Mouse (Mus musculus) heart, postnatal 0 days (tissue): Measurements from ENCODE around the gene Arhgef10l. TPM values are rescaled to one million over a fixed set of nuclear protein-coding genes. Genes with fewer than 3 reads are reported as not detected.

Experiments used
- ATAC-seq: fragments of 200-750 bp; cut with Nextera tagmentation; 2 replicates; pipeline ENCODE4 v1.8.0; 2017; ENCODE audit warnings: low read depth, moderate number of reproducible peaks, moderate library complexity; ENCODE audit not compliant: insufficient read depth
- DNase-seq: peaks from one replicate; pipeline ENCODE4 v3.0.0-alpha.2; 2016; ENCODE audit warnings: low spot score
- H3K27ac ChIP-seq: fragments of 300-500 bp; sonication (generic); 2 replicates; pipeline ENCODE4 v1.5.1; 2014; ENCODE audit warnings: low read depth, mild to moderate bottlenecking
- H3K27me3 ChIP-seq: fragments of 300-500 bp; sonication (generic); 2 replicates; pipeline ENCODE4 v1.6.1; 2014; ENCODE audit warnings: low read length, mixed read lengths; ENCODE audit not compliant: control insufficient read depth, insufficient read depth
- H3K36me3 ChIP-seq: fragments of 300-500 bp; sonication (generic); replicated peaks from 2 replicates; pipeline ENCODE4 v1.6.1; 2014; ENCODE audit warnings: low read length, mixed read lengths; ENCODE audit not compliant: control insufficient read depth, insufficient read depth
- H3K4me1 ChIP-seq: fragments of 300-500 bp; sonication (generic); 2 replicates; pipeline ENCODE4 v1.6.1; 2014; ENCODE audit warnings: antibody characterized with exemption; ENCODE audit not compliant: control insufficient read depth, insufficient read depth
- H3K4me2 ChIP-seq: fragments of 300-500 bp; sonication (generic); 2 replicates; pipeline ENCODE4 v1.6.1; 2014; ENCODE audit warnings: low read depth, mild to moderate bottlenecking, low read length, moderate library complexity
- H3K4me3 ChIP-seq: fragments of 300-500 bp; sonication (generic); 2 replicates; pipeline ENCODE4 v1.5.1; 2014; ENCODE audit warnings: low read depth, low read length
- H3K9ac ChIP-seq: fragments of 300-500 bp; sonication (generic); replicated peaks from 2 replicates; pipeline ENCODE4 v1.6.1; 2014; ENCODE audit warnings: low read depth, low read length, mixed read lengths
- H3K9me3 ChIP-seq: fragments of 300-500 bp; sonication (generic); replicated peaks from 2 replicates; pipeline ENCODE4 v1.6.1; 2016; ENCODE audit warnings: low read length; ENCODE audit not compliant: control insufficient read depth
- CTCF ChIP-seq: IDR thresholded peaks from 2 replicates; pipeline ENCODE4 v1.5.1; 2016; ENCODE audit warnings: antibody characterized with exemption, control low read depth, low read depth
- EP300 ChIP-seq: IDR thresholded peaks from 2 replicates; pipeline ENCODE4 v1.6.1; 2016; ENCODE audit warnings: antibody characterized with exemption, low read depth
- WGBS: fragments of 180-500 bp; shearing (Covaris S2); extraction: QIAGEN DNeasy Blood & Tissue Kit; methylation state at CpG from one replicate; pipeline ENCODE4 v1.1.7; 2014; 5-methylcytosine and 5-hydroxymethylcytosine counted together
- polyA plus RNA-seq: library from polyadenylated mRNA; unstranded; fragments of >200 nt; fragmentation: Nextera tagmentation; extraction: Ambion mirVana; gene quantifications from 2 replicates; pipeline ENCODE4 v1.2.1, GENCODE M21; 2015
- total RNA-seq: library from RNA; depleted of rRNA; stranded (reverse); fragments of >200 nt; gene quantifications from 2 replicates; pipeline ENCODE4 v1.2.3, GENCODE M21; 2014; ENCODE audit warnings: low replicate concordance

Arhgef10l gene
- total and polyA plus RNA-seq, 2 experiments from 2014 or later = 15.4 to 52.8 TPM

DNA sequence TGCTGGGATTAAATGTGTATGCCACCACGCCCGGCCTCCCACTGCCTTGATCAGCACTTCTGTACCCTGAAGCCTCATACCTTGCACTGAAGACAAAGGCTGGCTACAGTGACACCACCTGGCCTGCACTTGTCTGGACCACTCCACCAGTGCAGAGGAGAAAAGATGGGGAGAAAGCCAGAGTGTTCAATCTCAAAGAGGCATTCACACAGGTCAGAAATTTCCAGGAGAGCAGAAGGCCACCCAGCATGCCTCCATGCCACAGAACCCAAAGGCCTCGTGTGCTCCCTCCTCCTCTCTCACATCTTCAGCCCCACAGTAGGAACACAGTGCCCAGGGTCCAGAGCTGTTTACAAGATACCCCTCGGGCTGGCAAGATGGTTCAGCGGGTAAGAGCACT is 68.4 kb downstream of the Arhgef10l start:
- H3K27ac ChIP-seq = no peak overlapping the region
- H3K4me1 ChIP-seq = no peaks in the 10 kb centered on the region
- peaks cover 8% of the 10 kb centered on the region for H3K9me3 ChIP-seq
- TF ChIP-seq EP300 (no peak), CTCF (no peak)
- DNase-seq = no peak
- H3K27me3 ChIP-seq = no peaks in the 10 kb centered on the region
- no peak overlapping the region for H3K4me2 ChIP-seq
- H3K9ac ChIP-seq = no peak overlapping the region
- 91% methylated on average over 5 of the region's 5 CpGs for WGBS
- H3K36me3 ChIP-seq = peaks cover 9% of the 10 kb centered on the region; the same call in 1 of the 2 replicates
- no peak overlapping the region for H3K4me3 ChIP-seq
- no peak for ATAC-seq

DNA sequence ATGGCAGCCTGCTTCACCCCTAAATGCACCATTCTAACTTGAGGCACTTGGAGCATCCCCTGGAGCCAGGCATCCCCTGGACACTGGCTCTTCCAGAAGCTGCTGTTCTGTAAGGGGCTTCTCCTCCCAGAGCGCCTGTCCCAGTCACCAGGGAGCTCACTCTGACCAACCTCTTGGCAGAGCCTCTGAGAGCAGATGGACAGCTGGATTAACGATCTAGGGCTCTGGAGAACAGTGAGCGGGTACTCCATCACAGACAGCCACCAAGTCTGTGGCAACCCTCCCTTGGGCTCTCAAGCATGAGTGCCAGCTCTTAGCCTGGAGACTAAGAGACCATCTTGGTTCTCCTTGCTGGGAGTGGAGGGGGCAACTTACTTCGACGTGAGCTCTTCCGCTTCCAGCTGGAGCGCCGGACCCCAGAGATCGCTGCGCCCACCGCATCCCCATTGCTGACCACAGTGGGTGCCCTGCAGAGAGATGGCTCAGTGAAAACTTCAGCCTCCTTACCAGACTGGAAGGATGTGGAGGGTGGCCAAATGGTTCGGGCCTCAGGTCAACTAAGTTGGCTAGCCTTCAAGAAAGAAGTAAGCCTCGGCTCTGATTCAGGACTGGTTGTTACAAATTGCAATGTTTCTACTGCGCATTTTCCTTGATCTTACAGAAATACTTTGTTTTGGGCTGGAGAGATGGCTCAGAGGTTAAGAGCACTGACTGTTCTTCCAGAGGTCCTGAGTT is 71.9 kb downstream of the Arhgef10l start:
- H3K36me3 ChIP-seq = peaks cover 9% of the 10 kb centered on the region; the same call in 1 of the 2 replicates
- WGBS = 88% methylated on average over 14 of the region's 14 CpGs

DNA sequence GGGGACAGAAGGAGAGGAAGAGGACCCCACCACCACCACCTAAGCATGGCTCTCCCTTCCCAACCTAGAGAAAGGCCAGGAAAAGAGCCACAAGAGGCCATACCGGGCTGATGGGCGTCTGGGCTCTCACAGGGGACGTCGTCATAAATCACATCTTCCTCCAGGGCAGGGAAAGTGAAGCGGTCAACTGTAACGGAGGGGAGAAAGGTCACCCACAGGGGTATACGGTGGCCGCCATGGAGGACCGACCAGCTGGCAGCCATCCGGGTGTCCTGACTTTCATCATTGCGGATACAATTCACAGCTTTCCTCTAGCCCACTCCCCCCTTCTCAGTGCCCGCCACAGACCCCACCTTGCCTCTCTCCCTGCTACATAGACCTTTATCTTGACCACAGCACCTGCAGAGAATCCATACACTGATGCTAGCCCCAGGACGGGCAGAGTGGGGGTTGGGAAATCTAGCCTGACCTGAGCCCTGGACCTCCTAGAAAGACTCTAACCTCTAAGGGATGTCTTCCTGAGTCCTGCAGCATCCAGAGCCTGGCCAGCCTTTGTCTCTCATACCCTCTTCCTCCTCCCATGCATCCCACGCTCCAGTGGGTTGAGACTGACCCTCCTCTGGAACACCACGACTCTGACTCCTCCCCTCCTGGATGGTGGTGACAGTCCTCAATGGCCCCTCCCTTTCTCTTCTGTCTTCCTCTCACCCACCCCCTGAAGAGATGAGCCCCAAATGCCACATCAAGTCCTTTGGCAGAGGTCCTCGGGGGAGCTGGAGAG is 72.6 kb downstream of the Arhgef10l start:
- Histone ChIP-seq H3K9me3 (peaks cover 8% of the 10 kb centered on the region), H3K9ac (no peak overlapping the region), H3K27ac (no peak overlapping the region), H3K36me3 (peaks cover 9% of the 10 kb centered on the region; the same call in 1 of the 2 replicates), H3K27me3 (no peaks in the 10 kb centered on the region), H3K4me3 (no peak overlapping the region), H3K4me2 (no peak overlapping the region), H3K4me1 (no peaks in the 10 kb centered on the region)
- 81% methylated on average over 16 of the region's 16 CpGs for WGBS
- no peak for DNase-seq
- TF ChIP-seq CTCF (no peak), EP300 (no peak)
- ATAC-seq = no peak

More for the DNA sequence above, 71.9 kb downstream of the Arhgef10l start:
- ATAC-seq (no peak), DNase-seq (no peak)
- H3K4me2 ChIP-seq = no peak overlapping the region
- no peak overlapping the region for H3K9ac ChIP-seq
- H3K9me3 ChIP-seq = peaks cover 8% of the 10 kb centered on the region
- no peaks in the 10 kb centered on the region for H3K27me3 ChIP-seq
- no peak overlapping the region for H3K27ac ChIP-seq
- H3K4me3 ChIP-seq = no peak overlapping the region
- H3K4me1 ChIP-seq = no peaks in the 10 kb centered on the region
- no peak for TF ChIP-seq EP300
- TF ChIP-seq CTCF = no peak

- WGBS = 25% methylated on average over 11 of the region's 11 CpGs
These were observed 73.5 kb downstream of the Arhgef10l start for GRCm38 (mm10) chr4:140592217-140592759.

GRCm38 (mm10) chr4:140586478-140586877 is 79.3 kb downstream of the Arhgef10l start:
- Histone ChIP-seq H3K9me3 (no peaks in the 10 kb centered on the region), H3K4me2 (no peak overlapping the region), H3K4me1 (peaks cover 7% of the 10 kb centered on the region; the same call in 1 of the 2 replicates), H3K36me3 (0 out of 2 replicates have a peak, but pooled peaks cover 7% of the 10 kb centered on the region), H3K27me3 (no peaks in the 10 kb centered on the region), H3K4me3 (no peak overlapping the region), H3K27ac (no peak overlapping the region), H3K9ac (no peak overlapping the region)
- ATAC-seq (no peak), DNase-seq (no peak)
- no peak for TF ChIP-seq CTCF
- no peak for TF ChIP-seq EP300
- WGBS = 66% methylated on average over 5 of the region's 5 CpGs

More at GRCm38 (mm10) chr4:140592217-140592759, 73.5 kb downstream of the Arhgef10l start:
- ATAC-seq (peak; percentile 73), DNase-seq (peak; percentile 77)
- Histone ChIP-seq H3K9ac (no peak overlapping the region), H3K4me1 (no peaks in the 10 kb centered on the region), H3K4me3 (no peak overlapping the region), H3K9me3 (peaks cover 8% of the 10 kb centered on the region), H3K27ac (no peak overlapping the region), H3K36me3 (peaks cover 10% of the 10 kb centered on the region; the same call in 1 of the 2 replicates), H3K4me2 (no peak overlapping the region), H3K27me3 (no peaks in the 10 kb centered on the region)
- TF ChIP-seq EP300 (no peak), CTCF (peak; percentile 86)
